Mouse (Mus musculus): Measurements from ENCODE around the gene Traf3ip1.

- TF ChIP-seq NRF1 (IDR thresholded peaks at IDR 0.05; ENCODE audit: low read depth, low read length) (no peak), USF1 (IDR thresholded peaks at IDR 0.05; ENCODE audit: low read depth, low read length) (no peak)
These were observed 44.1 kb downstream of the Traf3ip1 start for GRCm38 (mm10) chr1:91538570-91538929.

Measured in CH12.LX (cell line).